8 mouse cellular contexts compared by ENCODE assay signal in the genomic region with DNA sequence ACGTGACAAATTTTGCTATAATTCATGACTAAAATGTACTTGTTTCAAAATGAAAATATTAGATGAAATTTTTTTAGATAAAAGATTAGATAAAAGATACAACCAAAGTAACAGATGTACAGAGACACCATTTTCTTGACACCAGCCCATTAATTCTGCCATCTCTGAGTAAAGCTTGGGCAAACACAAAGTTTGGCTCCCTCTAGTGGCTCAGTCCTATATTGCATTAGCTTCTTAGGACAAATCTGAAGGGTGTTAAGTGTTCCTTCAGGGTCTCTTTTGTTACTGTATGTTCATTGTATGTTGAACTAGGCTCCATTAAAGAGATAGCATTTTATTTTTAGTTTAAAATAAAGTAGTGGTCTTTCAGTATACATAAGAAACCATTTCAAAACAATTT. TPM values are rescaled to one million over a fixed set of nuclear protein-coding genes. Genes with fewer than 3 reads are reported as not detected.
DNase-seq lines count a peak whose midpoint lies in the region; ATAC-seq and TF ChIP-seq lines count a peak whose summit lies in the region.

No protein-coding gene starts in this region.

- no peak overlapping the region for H3K27ac ChIP-seq in spleen, adult 2 months (ENCODE audit: insufficient read depth, low read length)

- intact Hi-C loops in heart, postnatal 14 days (cut with DNase I), result no loop called here

- no peaks in the 10 kb centered on the region for H3K4me1 ChIP-seq in spleen, adult 2 months (ENCODE audit: control insufficient read depth, insufficient read depth, insufficient read length)

- H3K4me3 ChIP-seq in spleen, adult 2 months (ENCODE audit: extremely low read depth, insufficient read depth, insufficient read length), result no peak overlapping the region

- H3K36me3 ChIP-seq in spleen, adult 2 months (ENCODE audit: control insufficient read depth, insufficient read depth, low read length), result no peaks in the 10 kb centered on the region

- peak; percentile 65 for DNase-seq in heart, adult 8-10 months (ENCODE audit: low spot score)
- no peak for DNase-seq in heart, adult 11 months
- DNase-seq in spleen, adult 2 months (ENCODE audit: low read depth in 1 of 2, low spot score in 2 of 2), result peak; percentile 36 to 59
- no peak for DNase-seq in spleen, adult 12 weeks (ENCODE audit: low spot score)
- DNase-seq in c-Kit-positive CD71-negative TER-119-negative erythroid progenitor cells, embryonic 14.5 days (ENCODE audit: low read depth), result peak; percentile 81
- DNase-seq in heart, postnatal 14 days, result peak; percentile 31 to 74
- DNase-seq in thymus, postnatal 25 days, result peak; percentile 46

- no peak for TF ChIP-seq POLR2A in spleen, adult 2 months (IDR thresholded peaks at IDR 0.05; ENCODE audit: low read depth, low read length)

- 0 out of 2 replicates have a peak, but pooled peaks have one; percentile 49 for ATAC-seq in megakaryocyte-erythroid progenitor cell, adult 5-6 weeks (replicated peaks; ENCODE audit: low FRiP score, low TSS enrichment, poor library complexity, severe bottlenecking)

- 91% methylated on average over 1 of the region's 1 CpGs for WGBS in spleen, adult 2 months

- no peaks in the 10 kb centered on the region for H3K27me3 ChIP-seq in spleen, adult 2 months (ENCODE audit: control insufficient read depth, insufficient read depth, low read length)

- peak; percentile 20; the same call in 1 of the 2 replicates for TF ChIP-seq CTCF in spleen, adult 2 months (IDR thresholded peaks at IDR 0.05; ENCODE audit: extremely low read depth, insufficient read depth, insufficient read length, insufficient replicate concordance)

RNA-seq across cellular contexts. Expression of gene 4921507P07Rik, which starts 8.2 kb away (rescaled TPM):
- total RNA-seq in heart, adult 8-10 months (2022), result under 1 TPM; 0.25 to 0.37 (median 0.27) TPM
- polyA plus RNA-seq in spleen, adult 2 months (2012; rRNA removed), result 0.05 and 0.08 TPM in 2 replicates
- total RNA-seq in heart, postnatal 14 days (2021), result under 1 TPM; 0.33 to 0.39 TPM
- 1.4 and 1.6 TPM in 2 replicates for total RNA-seq in megakaryocyte-erythroid progenitor cell, adult 5-6 weeks (2014; fragmentation: Nextera tagmentation)
- total RNA-seq in megakaryocyte-erythroid progenitor cell, adult 5-6 weeks (2017), result 1.9 and 2.0 TPM in 2 replicates

RNA-seq across cellular contexts. Expression of gene Cycs, which starts 21.9 kb away (rescaled TPM):
- 100 to 1,000 TPM; 167 to 177 (median 171) TPM for total RNA-seq in heart, adult 8-10 months (2022)
- 0.82 and 0.97 TPM in 2 replicates for polyA plus RNA-seq in spleen, adult 2 months (2012; rRNA removed)
- total RNA-seq in heart, postnatal 14 days (2021), result 100 to 1,000 TPM; 176 to 179 TPM
- 64.6 and 71.1 TPM in 2 replicates for total RNA-seq in megakaryocyte-erythroid progenitor cell, adult 5-6 weeks (2014; fragmentation: Nextera tagmentation)
- total RNA-seq in megakaryocyte-erythroid progenitor cell, adult 5-6 weeks (2017), result 130 and 135 TPM in 2 replicates

Comparison
In these comparisons a context has a peak if more than half of its experiments do, and no peak if none do; other contexts are left out.
1. DNase-seq: peak in heart, adult 8-10 months (single experiment), spleen, adult 2 months (2 of 2), c-Kit-positive CD71-negative TER-119-negative erythroid progenitor cells, embryonic 14.5 days (single experiment), heart, postnatal 14 days (2 of 2) and thymus, postnatal 25 days (single experiment); none in heart, adult 11 months (single experiment) and spleen, adult 12 weeks (single experiment).